Mouse (Mus musculus): Measurements from ENCODE around the gene Dot1l. TPM values are rescaled to one million over a fixed set of nuclear protein-coding genes. Genes with fewer than 3 reads are reported as not detected.
A peak's percentile ranks its signal among the peaks of the same experiment; 100 is the strongest.

Dot1l gene
- polyA plus RNA-seq, 1 experiment, result 8.8 TPM

DNA sequence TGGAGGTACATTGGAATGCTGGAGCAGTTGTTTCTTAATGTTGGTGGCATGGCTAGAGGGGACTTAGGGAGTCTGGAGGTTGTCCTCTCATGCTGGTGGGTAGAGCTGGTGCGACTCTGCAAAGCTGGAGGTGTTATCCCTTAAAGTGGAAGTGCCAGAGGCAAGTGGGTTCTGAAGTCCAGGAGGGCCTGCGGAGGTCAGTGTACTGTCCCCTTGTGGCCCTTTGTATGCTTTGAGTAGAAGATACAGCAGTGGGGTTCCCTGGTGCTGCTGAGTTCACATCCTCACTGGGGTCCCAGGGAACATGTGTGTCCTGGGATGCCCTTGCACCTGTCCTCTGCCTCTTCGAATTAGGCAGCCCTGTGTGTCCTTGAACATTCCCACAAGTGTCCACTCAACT, 1.1 kb downstream of the Dot1l start:
- no peak for TF ChIP-seq TAL1 (IDR thresholded peaks at IDR 0.05; ENCODE audit: low read length)
- no peak for TF ChIP-seq GATA1 (IDR thresholded peaks at IDR 0.05; ENCODE audit: low read length)
- Histone ChIP-seq H3K36me3 (ENCODE audit: control insufficient read depth) (peaks cover 47% of the 10 kb centered on the region), H3K4me1 (ENCODE audit: control insufficient read depth) (peaks cover 85% of the 10 kb centered on the region)

DNA sequence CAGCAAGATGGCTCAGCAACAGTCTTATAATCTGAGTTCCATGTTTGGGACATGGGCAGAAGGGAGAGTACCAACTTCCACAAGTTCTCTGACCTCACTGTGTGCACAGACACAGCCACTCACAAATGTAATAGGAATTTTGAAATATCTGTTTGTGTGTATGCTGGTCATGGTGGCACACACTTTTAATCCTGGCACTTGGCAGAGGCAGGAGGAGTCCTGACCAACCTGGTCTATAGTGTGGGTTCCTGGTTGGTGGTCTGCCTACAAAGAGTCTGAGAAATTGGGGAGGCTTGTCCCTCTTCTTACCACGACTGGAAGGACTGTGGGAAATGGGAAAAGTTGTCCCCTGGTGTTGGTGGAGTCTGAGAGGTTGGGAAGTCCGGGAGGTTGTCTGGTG, 1.5 kb downstream of the Dot1l start:
- peaks cover 47% of the 10 kb centered on the region for H3K36me3 ChIP-seq (ENCODE audit: control insufficient read depth)
- H3K4me1 ChIP-seq (ENCODE audit: control insufficient read depth), result peaks cover 84% of the 10 kb centered on the region
- H3K4me3 ChIP-seq (replicated peaks), result peak overlapping the region; percentile 100
- H3K27me3 ChIP-seq (ENCODE audit: control insufficient read depth), result no peaks in the 10 kb centered on the region
- no peak for TF ChIP-seq TAL1 (IDR thresholded peaks at IDR 0.05; ENCODE audit: low read length)
- no peak for TF ChIP-seq GATA1 (IDR thresholded peaks at IDR 0.05; ENCODE audit: low read length)
- no peaks in the 10 kb centered on the region for H3K9me3 ChIP-seq (ENCODE audit: control insufficient read depth, low read length)

More for the DNA sequence above, 1.1 kb downstream of the Dot1l start:
- H3K27me3 ChIP-seq (ENCODE audit: control insufficient read depth), result no peaks in the 10 kb centered on the region
- no peaks in the 10 kb centered on the region for H3K9me3 ChIP-seq (ENCODE audit: control insufficient read depth, low read length)
- peak overlapping the region; percentile 100 for H3K4me3 ChIP-seq (replicated peaks)

DNA sequence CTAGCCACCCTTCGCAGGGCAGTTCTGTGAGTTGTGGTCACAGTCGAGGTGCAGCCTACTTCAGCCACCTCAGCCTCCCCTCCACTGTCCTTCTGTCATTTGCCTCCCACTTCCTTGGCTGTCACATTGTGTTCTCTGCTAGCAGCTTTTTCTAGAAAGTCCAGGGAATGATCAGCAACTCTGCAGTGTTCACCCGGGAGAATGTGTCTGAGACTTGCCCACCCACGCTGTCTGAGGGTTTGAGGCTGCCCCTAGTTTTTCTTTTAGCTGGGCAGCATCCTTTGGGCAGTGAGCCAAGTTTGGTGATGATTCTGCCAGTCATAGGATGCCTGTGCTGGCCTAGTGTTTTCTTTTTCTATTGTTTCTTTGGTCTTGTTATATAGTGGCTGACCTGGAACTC, 2.0 kb downstream of the Dot1l start:
- Histone ChIP-seq H3K36me3 (ENCODE audit: control insufficient read depth) (peaks cover 50% of the 10 kb centered on the region), H3K4me1 (ENCODE audit: control insufficient read depth) (peaks cover 83% of the 10 kb centered on the region), H3K9me3 (ENCODE audit: control insufficient read depth, low read length) (no peaks in the 10 kb centered on the region), H3K4me3 (replicated peaks) (peak overlapping the region; percentile 100), H3K27me3 (ENCODE audit: control insufficient read depth) (no peaks in the 10 kb centered on the region)
- TF ChIP-seq GATA1 (IDR thresholded peaks at IDR 0.05; ENCODE audit: low read length) (no peak), TAL1 (IDR thresholded peaks at IDR 0.05; ENCODE audit: low read length) (no peak)

DNA sequence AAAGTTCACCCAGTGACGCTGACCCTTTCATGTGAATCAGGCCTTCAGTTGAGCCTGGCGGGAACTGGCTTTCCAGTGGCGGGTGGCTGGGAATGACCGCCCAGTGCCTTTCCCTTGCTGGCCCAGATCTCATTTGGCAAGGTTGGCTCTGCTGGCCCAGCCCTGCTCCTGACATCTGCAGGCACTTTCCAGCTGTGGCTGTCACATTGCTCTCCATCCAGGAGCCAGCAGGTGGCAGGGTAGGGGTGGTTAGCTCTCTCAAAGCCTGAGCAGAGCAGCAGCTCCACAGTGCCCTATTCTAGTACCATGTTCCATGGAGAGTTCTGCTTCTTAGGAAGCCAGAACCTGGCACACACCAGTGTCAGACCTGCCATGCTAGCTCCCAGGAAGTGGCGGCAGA, 2.7 kb downstream of the Dot1l start:
- peak overlapping the region; percentile 32 for H3K4me3 ChIP-seq (replicated peaks)
- H3K27me3 ChIP-seq (ENCODE audit: control insufficient read depth), result no peaks in the 10 kb centered on the region
- peaks cover 55% of the 10 kb centered on the region for H3K36me3 ChIP-seq (ENCODE audit: control insufficient read depth)
- TF ChIP-seq GATA1 (IDR thresholded peaks at IDR 0.05; ENCODE audit: low read length) (no peak), TAL1 (IDR thresholded peaks at IDR 0.05; ENCODE audit: low read length) (no peak)
- H3K4me1 ChIP-seq (ENCODE audit: control insufficient read depth), result peaks cover 77% of the 10 kb centered on the region
- H3K9me3 ChIP-seq (ENCODE audit: control insufficient read depth, low read length), result no peaks in the 10 kb centered on the region

DNA sequence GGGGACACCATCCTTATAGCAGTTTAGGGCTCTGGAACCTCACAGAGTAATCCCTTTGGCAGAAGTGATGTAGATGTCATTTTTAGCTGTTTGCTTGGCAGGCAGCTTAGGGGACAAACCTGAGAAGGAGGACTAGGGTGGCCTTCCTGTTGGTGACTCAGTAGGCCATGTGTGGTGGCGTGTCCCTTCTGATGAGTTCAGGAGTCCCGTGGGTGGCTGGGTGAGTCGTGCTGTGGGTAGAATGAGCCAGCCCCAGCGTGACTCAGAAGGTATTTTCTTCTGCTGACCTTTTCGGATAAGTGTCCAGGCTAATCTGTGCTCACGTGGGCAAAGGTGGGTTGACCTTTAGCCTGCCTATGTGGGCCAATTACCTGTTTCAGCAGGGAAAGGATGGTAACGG, 3.6 kb downstream of the Dot1l start:
- TF ChIP-seq GATA1 (IDR thresholded peaks at IDR 0.05; ENCODE audit: low read length), result no peak
- no peak for TF ChIP-seq TAL1 (IDR thresholded peaks at IDR 0.05; ENCODE audit: low read length)
- Histone ChIP-seq H3K4me3 (replicated peaks) (no peak overlapping the region), H3K27me3 (ENCODE audit: control insufficient read depth) (no peaks in the 10 kb centered on the region), H3K9me3 (ENCODE audit: control insufficient read depth, low read length) (no peaks in the 10 kb centered on the region), H3K4me1 (ENCODE audit: control insufficient read depth) (peaks cover 76% of the 10 kb centered on the region), H3K36me3 (ENCODE audit: control insufficient read depth) (peaks cover 65% of the 10 kb centered on the region)

DNA sequence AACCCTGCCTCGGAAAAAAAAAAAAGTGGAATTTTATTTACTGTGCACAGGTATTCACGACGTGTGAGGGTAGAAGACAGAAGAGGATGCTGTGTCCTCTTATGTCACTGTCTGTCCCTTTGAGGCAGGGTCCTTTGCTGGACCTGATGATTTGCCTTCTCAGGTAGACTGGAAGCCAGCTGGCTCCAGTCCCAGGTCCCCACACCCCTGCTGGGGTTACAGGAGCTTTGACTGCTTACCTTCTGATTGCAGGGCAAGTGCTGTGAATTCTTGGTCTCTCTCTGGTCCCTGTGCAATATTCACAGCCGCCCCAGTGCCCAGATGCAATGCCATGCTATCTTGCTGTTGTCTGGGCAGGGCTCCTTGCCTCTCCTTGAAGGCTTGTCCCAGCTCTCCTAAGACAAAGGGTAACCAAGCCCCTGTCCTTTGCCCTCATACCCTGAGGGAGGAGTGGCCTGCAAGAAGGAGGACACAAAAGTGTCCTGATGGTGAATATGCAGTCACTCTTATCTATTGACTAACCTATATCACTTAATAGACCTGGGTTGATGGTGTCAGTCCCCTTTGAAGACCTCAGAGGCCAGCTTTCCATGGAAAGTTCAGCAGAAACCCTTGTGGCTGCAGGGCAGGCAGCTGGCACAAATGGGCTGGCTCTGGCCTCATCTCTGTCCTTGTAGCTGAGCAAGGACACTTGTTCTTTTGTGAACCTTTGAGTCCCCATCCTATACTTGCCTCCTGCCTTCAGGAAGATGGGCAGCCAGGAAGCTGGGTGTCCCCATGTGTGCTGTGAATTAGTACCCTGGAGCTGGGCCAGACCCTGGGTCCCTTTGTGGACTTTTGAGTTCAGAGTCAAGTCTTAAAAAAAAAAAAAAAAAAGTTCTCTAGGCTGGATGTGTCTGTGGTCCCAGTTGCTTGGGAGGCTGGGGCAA, 5.9 kb downstream of the Dot1l start:
- peaks cover 78% of the 10 kb centered on the region for H3K4me1 ChIP-seq (ENCODE audit: control insufficient read depth)
- no peaks in the 10 kb centered on the region for H3K27me3 ChIP-seq (ENCODE audit: control insufficient read depth)
- H3K4me3 ChIP-seq (replicated peaks), result no peak overlapping the region
- H3K36me3 ChIP-seq (ENCODE audit: control insufficient read depth), result peaks cover 86% of the 10 kb centered on the region
- H3K9me3 ChIP-seq (ENCODE audit: control insufficient read depth, low read length), result no peaks in the 10 kb centered on the region
- TF ChIP-seq GATA1 (IDR thresholded peaks at IDR 0.05; ENCODE audit: low read length) (no peak), TAL1 (IDR thresholded peaks at IDR 0.05; ENCODE audit: low read length) (no peak)

DNA sequence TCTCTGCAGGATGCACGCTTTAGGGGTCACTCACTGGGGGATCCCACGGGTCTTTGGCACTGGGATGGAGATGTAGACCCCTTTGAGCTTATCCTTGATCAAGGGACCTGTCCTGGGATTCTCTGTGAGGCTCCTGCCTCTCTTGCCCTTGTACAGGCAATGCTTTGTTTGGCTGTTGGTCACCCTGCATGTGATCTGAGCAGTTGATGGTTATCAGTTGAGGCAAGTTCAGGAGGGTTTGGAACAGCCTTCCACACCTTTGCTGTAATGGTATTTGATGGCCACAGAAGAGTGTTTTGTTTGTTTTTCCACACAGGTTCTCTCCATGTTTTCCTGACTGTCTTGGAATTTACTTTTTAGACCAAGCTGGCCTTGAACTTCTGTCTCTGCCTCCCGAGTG, 6.8 kb downstream of the Dot1l start:
- H3K4me1 ChIP-seq (ENCODE audit: control insufficient read depth), result peaks cover 68% of the 10 kb centered on the region
- no peaks in the 10 kb centered on the region for H3K9me3 ChIP-seq (ENCODE audit: control insufficient read depth, low read length)
- TF ChIP-seq GATA1 (IDR thresholded peaks at IDR 0.05; ENCODE audit: low read length), result no peak
- no peak for TF ChIP-seq TAL1 (IDR thresholded peaks at IDR 0.05; ENCODE audit: low read length)
- H3K27me3 ChIP-seq (ENCODE audit: control insufficient read depth), result no peaks in the 10 kb centered on the region
- no peak overlapping the region for H3K4me3 ChIP-seq (replicated peaks)
- H3K36me3 ChIP-seq (ENCODE audit: control insufficient read depth), result peaks cover 88% of the 10 kb centered on the region

DNA sequence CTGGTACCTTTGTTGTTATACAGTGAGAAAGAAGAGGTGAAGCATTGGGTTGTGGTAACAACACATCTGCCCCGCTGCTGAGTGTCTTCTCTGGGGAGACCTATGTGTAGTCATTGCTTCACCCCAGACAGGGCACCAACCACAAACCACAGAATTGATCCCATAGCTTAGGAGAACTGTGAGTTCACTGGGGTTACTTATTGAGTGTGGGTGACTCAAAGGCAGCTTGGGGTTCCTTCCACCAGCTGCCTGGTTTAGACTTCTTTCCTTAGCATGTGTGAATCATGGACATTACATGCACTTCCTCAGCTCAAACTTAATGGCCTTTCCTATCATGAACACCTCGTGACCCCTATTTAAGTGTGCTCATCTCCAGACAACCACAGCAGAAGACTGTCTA, 8.5 kb downstream of the Dot1l start:
- Histone ChIP-seq H3K36me3 (ENCODE audit: control insufficient read depth) (peaks cover 87% of the 10 kb centered on the region), H3K4me3 (replicated peaks) (no peak overlapping the region), H3K9me3 (ENCODE audit: control insufficient read depth, low read length) (no peaks in the 10 kb centered on the region), H3K4me1 (ENCODE audit: control insufficient read depth) (peaks cover 51% of the 10 kb centered on the region), H3K27me3 (ENCODE audit: control insufficient read depth) (no peaks in the 10 kb centered on the region)
- TF ChIP-seq TAL1 (IDR thresholded peaks at IDR 0.05; ENCODE audit: low read length), result no peak
- TF ChIP-seq GATA1 (IDR thresholded peaks at IDR 0.05; ENCODE audit: low read length), result no peak

DNA sequence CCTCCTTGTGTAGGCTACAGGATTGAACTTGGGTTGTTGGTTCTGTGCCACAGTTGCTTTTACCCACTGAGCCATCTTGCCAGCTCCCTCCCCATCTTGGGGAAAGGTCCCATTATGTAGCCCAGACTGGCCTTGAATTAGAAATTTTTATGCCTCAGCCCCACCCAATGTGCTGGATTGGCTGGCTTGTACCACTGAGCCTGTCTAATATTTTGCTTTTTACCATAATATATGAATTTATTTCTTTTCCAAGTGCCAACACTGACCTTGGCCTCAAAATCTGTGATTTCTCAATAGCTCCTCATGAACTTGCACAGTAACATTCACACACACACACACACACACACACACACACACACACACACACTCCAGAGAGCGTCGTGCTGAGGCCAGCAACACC, 10.7 kb downstream of the Dot1l start:
- H3K36me3 ChIP-seq (ENCODE audit: control insufficient read depth), result peaks cover 91% of the 10 kb centered on the region
- no peaks in the 10 kb centered on the region for H3K9me3 ChIP-seq (ENCODE audit: control insufficient read depth, low read length)
- no peak for TF ChIP-seq TAL1 (IDR thresholded peaks at IDR 0.05; ENCODE audit: low read length)
- no peak for TF ChIP-seq GATA1 (IDR thresholded peaks at IDR 0.05; ENCODE audit: low read length)
- H3K4me1 ChIP-seq (ENCODE audit: control insufficient read depth), result peaks cover 43% of the 10 kb centered on the region
- H3K27me3 ChIP-seq (ENCODE audit: control insufficient read depth), result no peaks in the 10 kb centered on the region
- no peak overlapping the region for H3K4me3 ChIP-seq (replicated peaks)
